Mouse (Mus musculus): Measurements from ENCODE around the gene Cpt2. TPM values are rescaled to one million over a fixed set of nuclear protein-coding genes. Genes with fewer than 3 reads are reported as not detected.

The Cpt2 gene
- polyA plus RNA-seq, 1 experiment, result not detected

DNA sequence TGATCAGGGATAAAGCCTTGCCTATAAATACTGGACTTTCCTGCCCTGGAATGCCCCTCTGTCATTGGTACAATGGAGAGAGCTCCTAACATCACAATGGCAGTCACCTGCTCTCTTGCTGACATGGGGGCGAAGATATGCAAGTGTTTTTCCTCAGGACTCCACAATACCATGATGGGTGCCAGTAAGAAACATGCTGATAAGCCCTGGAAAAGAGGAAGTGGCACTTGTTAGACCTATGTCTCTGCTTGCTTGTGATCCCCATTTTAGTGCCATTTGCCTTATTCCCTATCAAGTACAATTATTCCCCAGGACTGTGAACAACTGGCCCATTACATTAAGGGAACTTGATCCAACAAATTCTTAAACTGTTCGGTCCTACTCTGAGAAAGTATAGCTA lies 5.3 kb upstream of the Cpt2 start:
- Histone ChIP-seq H3K4me3 (ENCODE audit: insufficient read depth, low read depth, low read length) (no peak overlapping the region), H3K27ac (ENCODE audit: insufficient read depth, low read depth, low read length) (no peak overlapping the region), H3K4me1 (ENCODE audit: control insufficient read depth, insufficient read depth, low read length) (no peaks in the 10 kb centered on the region)
- whole genome bisulfite sequencing, result 93% methylated on average over 2 of the region's 2 CpGs
- TF ChIP-seq CTCF (IDR thresholded peaks at IDR 0.05; ENCODE audit: insufficient read depth, low read depth, low read length) (no peak), POLR2A (IDR thresholded peaks at IDR 0.05; ENCODE audit: insufficient read depth, low read depth, low read length) (no peak)

DNA sequence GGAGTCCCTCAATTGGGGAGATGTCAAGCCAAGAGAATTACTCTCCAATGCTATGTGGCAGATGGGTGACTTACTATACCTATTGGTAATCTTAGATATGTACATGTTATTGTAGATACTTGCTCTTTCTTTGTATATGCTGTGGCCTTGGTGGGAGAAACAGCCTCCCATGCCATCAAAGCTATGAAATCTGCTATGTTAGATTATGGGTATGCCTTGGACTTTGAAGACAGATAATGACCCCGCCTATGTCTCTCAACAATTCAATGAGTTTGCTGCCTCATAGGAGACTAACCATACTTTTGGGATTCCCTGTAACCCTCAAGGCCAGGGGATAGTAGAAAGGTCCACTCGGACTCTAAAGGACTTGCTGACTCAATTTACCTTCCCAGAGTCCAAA lies 4.9 kb upstream of the Cpt2 start:
- no peak for TF ChIP-seq POLR2A (IDR thresholded peaks at IDR 0.05; ENCODE audit: insufficient read depth, low read depth, low read length)
- TF ChIP-seq CTCF (IDR thresholded peaks at IDR 0.05; ENCODE audit: insufficient read depth, low read depth, low read length), result no peak

DNA sequence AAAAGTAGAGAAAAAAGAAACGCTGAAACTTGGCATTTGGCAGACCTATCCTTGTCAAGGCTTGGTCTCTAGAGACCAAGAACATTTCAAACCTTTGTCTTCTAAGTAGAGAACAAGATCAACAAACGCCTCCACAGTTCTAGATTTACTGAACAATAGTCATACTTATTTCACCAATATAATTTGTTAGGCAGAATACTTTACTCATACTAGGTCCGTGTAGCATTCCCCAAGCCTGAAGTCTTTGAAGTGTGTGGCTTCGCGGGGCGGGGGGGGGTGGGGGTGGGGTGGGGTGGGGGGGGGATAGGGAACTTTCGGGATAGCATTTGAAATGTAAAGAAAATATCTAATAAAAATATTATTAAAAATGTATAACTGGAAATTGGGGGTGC lies 389 bp upstream of the Cpt2 start:
- TF ChIP-seq POLR2A (IDR thresholded peaks at IDR 0.05; ENCODE audit: insufficient read depth, low read depth, low read length) (no peak), CTCF (IDR thresholded peaks at IDR 0.05; ENCODE audit: insufficient read depth, low read depth, low read length) (no peak)
- Histone ChIP-seq H3K27ac (ENCODE audit: insufficient read depth, low read depth, low read length) (no peak overlapping the region), H3K4me1 (ENCODE audit: control insufficient read depth, insufficient read depth, low read length) (peaks cover 7% of the 10 kb centered on the region; the same call in 1 of the 2 replicates), H3K4me3 (ENCODE audit: insufficient read depth, low read depth, low read length) (0 out of 2 replicates have a peak overlapping the region, but pooled peaks have one; percentile 53)
- WGBS, result 28% methylated on average over 7 of the region's 7 CpGs

More for the DNA sequence above, 4.9 kb upstream of the Cpt2 start:
- no peak overlapping the region for H3K4me3 ChIP-seq (ENCODE audit: insufficient read depth, low read depth, low read length)
- 73% methylated on average over 2 of the region's 2 CpGs for WGBS
- peaks cover 3% of the 10 kb centered on the region; the same call in 1 of the 2 replicates for H3K4me1 ChIP-seq (ENCODE audit: control insufficient read depth, insufficient read depth, low read length)
- H3K27ac ChIP-seq (ENCODE audit: insufficient read depth, low read depth, low read length), result no peak overlapping the region

DNA sequence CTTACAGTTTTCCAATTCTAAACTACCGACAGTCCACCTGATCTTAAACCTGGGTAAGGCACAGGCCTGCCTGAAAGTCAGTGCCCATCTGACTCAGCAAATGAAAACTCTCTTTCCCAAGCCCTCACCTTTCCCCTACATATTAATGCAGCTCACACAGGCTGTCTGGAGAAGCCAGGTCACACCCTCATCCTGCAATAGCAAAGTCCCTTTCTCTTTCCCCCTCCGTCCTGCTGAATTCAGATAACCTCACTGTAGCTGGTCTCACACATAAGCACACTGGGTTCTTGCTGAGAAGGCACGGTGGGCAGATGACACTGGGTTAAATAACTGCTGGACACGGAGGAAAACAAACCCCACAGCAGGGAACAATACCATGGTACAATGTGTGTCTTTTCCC lies 1.5 kb downstream of the Cpt2 start:
- Histone ChIP-seq H3K4me1 (ENCODE audit: control insufficient read depth, insufficient read depth, low read length) (peaks cover 7% of the 10 kb centered on the region; the same call in 1 of the 2 replicates), H3K27ac (ENCODE audit: insufficient read depth, low read depth, low read length) (no peak overlapping the region), H3K4me3 (ENCODE audit: insufficient read depth, low read depth, low read length) (no peak overlapping the region)
- 64% methylated on average over 4 of the region's 4 CpGs for whole genome bisulfite sequencing
- no peak for TF ChIP-seq POLR2A (IDR thresholded peaks at IDR 0.05; ENCODE audit: insufficient read depth, low read depth, low read length)
- TF ChIP-seq CTCF (IDR thresholded peaks at IDR 0.05; ENCODE audit: insufficient read depth, low read depth, low read length), result no peak

DNA sequence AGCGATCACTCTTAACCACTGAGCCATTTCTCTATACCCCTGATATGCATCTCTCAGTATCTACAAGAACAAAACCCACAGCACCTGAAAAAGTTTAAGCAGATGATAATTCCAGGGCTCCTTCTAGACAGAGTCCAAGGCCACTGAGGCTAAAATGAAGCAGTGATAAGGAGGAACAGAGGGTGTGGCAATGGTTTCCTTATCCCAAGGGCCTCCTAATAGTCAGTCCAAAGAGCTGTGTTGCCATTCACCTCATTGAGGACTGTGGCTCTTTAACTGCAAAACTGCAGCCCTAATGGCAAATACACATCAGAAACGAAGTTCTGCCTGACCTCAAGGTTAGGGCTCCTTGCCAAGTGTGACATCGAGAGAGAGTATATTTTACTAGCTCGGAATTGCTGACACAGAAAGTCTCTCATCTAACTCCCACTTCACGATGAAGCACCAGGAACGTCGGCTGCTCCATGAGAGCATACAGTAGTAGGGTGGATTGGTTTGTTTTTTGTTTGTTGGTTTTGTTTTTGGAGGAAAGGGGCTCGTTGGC lies 2.2 kb downstream of the Cpt2 start:
- H3K27ac ChIP-seq (ENCODE audit: insufficient read depth, low read depth, low read length), result no peak overlapping the region
- H3K4me3 ChIP-seq (ENCODE audit: insufficient read depth, low read depth, low read length), result no peak overlapping the region
- peaks cover 7% of the 10 kb centered on the region; the same call in 1 of the 2 replicates for H3K4me1 ChIP-seq (ENCODE audit: control insufficient read depth, insufficient read depth, low read length)
- TF ChIP-seq CTCF (IDR thresholded peaks at IDR 0.05; ENCODE audit: insufficient read depth, low read depth, low read length) (no peak), POLR2A (IDR thresholded peaks at IDR 0.05; ENCODE audit: insufficient read depth, low read depth, low read length) (no peak)
- 72% methylated on average over 8 of the region's 8 CpGs for WGBS

DNA sequence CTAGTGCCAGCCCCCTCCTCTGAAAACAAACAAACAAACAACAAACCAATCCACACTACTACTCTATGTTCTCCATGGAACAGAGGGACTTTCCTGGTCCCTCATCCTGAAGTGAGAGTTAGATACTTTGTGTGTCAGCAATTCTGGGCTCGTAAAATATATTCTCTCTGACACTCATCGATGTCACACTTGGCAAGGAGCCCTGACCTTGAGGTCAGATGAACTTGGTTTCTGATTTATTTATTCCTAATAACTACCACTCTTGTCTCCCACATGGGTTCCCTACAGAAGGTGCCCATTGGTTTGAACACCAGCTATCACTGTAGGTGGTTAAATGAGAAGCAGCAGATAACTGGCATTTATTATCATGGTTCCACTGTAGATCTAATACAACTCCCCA lies 3.1 kb downstream of the Cpt2 start:
- H3K4me3 ChIP-seq (ENCODE audit: insufficient read depth, low read depth, low read length), result no peak overlapping the region
- 92% methylated on average over 2 of the region's 2 CpGs for WGBS
- TF ChIP-seq CTCF (IDR thresholded peaks at IDR 0.05; ENCODE audit: insufficient read depth, low read depth, low read length) (no peak), POLR2A (IDR thresholded peaks at IDR 0.05; ENCODE audit: insufficient read depth, low read depth, low read length) (no peak)
- H3K27ac ChIP-seq (ENCODE audit: insufficient read depth, low read depth, low read length), result no peak overlapping the region
- H3K4me1 ChIP-seq (ENCODE audit: control insufficient read depth, insufficient read depth, low read length), result peaks cover 7% of the 10 kb centered on the region; the same call in 1 of the 2 replicates

DNA sequence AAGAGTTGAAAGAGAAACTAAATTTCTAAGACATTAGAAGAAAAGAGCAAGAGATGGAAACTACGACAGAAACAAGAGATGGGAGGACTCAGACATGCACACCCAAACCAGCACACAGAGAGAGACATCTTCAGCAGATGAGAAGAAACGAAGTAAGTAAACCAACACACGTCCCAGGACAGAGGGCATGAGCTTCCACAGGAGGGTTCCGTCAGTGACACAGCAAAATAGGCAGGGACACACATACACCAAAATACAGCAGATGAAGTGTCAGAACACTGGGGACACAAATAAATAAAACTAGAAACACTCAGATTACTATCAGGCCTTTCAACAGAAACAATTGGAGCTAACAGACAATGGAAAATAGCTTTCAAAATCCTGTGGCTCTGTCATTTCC lies 13.4 kb downstream of the Cpt2 start:
- 93% methylated on average over 4 of the region's 4 CpGs for WGBS
- H3K4me1 ChIP-seq (ENCODE audit: control insufficient read depth, insufficient read depth, low read length), result no peaks in the 10 kb centered on the region
- no peak overlapping the region for H3K4me3 ChIP-seq (ENCODE audit: insufficient read depth, low read depth, low read length)
- TF ChIP-seq CTCF (IDR thresholded peaks at IDR 0.05; ENCODE audit: insufficient read depth, low read depth, low read length) (no peak), POLR2A (IDR thresholded peaks at IDR 0.05; ENCODE audit: insufficient read depth, low read depth, low read length) (no peak)
- H3K27ac ChIP-seq (ENCODE audit: insufficient read depth, low read depth, low read length), result no peak overlapping the region

DNA sequence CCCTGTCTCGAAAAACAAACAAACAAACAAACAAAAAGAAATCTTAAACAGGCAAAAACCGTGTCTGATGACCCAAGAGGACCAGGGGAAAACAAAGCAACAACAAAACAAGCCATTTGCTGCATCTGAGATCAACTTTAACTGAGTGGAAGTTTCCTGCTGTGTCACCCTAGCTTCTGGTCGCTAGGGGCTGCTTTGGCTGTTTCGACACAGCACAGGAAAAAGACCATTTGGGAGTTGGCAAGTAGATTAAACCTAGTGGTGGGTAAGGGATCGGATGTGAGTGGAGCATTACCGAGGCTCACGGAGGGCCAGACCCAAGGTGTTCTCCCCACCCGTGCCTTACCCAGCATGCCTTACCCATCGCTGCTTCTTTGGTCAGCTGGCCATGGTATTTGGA lies 16.8 kb downstream of the Cpt2 start:
- TF ChIP-seq CTCF (IDR thresholded peaks at IDR 0.05; ENCODE audit: insufficient read depth, low read depth, low read length), result no peak
- TF ChIP-seq POLR2A (IDR thresholded peaks at IDR 0.05; ENCODE audit: insufficient read depth, low read depth, low read length), result no peak
- 91% methylated on average over 9 of the region's 9 CpGs for WGBS
- H3K4me3 ChIP-seq (ENCODE audit: insufficient read depth, low read depth, low read length), result no peak overlapping the region
- H3K4me1 ChIP-seq (ENCODE audit: control insufficient read depth, insufficient read depth, low read length), result no peaks in the 10 kb centered on the region
- H3K27ac ChIP-seq (ENCODE audit: insufficient read depth, low read depth, low read length), result no peak overlapping the region

DNA sequence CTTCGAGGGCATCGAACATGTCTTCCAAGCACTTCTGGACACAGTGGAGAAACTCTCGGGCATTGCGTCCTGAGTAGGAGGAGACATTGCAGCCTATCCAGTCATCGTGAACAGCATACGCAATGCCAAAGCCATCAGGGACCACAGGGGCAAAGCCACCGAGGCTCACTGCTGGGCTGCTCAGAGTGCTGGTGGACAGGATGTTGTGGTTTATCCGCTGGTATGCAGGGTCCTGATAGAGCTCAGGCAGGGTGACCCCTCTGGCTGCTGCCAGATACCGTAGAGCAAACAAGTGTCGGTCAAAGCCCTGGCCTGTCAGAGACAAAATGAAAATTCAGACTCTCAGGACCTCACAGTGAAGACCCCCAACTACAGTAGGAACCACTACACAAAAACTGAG lies 19.2 kb downstream of the Cpt2 start:
- no peak for TF ChIP-seq CTCF (IDR thresholded peaks at IDR 0.05; ENCODE audit: insufficient read depth, low read depth, low read length)
- TF ChIP-seq POLR2A (IDR thresholded peaks at IDR 0.05; ENCODE audit: insufficient read depth, low read depth, low read length), result no peak
- no peak overlapping the region for H3K4me3 ChIP-seq (ENCODE audit: insufficient read depth, low read depth, low read length)
- H3K27ac ChIP-seq (ENCODE audit: insufficient read depth, low read depth, low read length), result no peak overlapping the region
- 95% methylated on average over 10 of the region's 10 CpGs for WGBS
- no peaks in the 10 kb centered on the region for H3K4me1 ChIP-seq (ENCODE audit: control insufficient read depth, insufficient read depth, low read length)

DNA sequence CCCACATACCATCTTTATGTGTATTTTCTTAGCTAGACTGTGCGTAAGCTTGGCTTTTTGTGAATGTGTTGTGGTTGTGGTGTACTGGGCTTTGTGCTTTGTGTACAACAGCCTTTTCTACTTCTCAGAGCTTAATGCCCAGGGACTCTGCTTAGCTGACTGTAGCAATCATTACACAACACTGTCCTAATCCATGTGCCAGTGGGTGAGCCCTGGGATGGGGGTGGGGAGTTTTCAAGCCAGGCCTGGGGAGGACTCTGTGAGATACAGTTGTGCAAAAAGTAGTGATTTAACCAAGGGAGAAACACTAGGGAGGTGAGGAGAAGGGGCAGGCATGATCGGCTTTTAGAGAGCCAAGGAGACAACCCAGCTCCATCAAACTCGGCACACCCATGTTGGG lies 23.2 kb downstream of the Cpt2 start:
- Histone ChIP-seq H3K4me3 (ENCODE audit: insufficient read depth, low read depth, low read length) (no peak overlapping the region), H3K4me1 (ENCODE audit: control insufficient read depth, insufficient read depth, low read length) (no peaks in the 10 kb centered on the region), H3K27ac (ENCODE audit: insufficient read depth, low read depth, low read length) (no peak overlapping the region)
- TF ChIP-seq CTCF (IDR thresholded peaks at IDR 0.05; ENCODE audit: insufficient read depth, low read depth, low read length) (no peak), POLR2A (IDR thresholded peaks at IDR 0.05; ENCODE audit: insufficient read depth, low read depth, low read length) (no peak)
- 89% methylated on average over 3 of the region's 3 CpGs for WGBS

Measured in olfactory bulb, adult 2 months (tissue).